Mouse (Mus musculus): ENCODE measurements around the gene Dnajb12. TPM values are rescaled to one million over a fixed set of nuclear protein-coding genes. Genes with fewer than 3 reads are reported as not detected.

The Dnajb12 gene
- 10 to 100 TPM; 43.6 to 44.9 TPM for total RNA-seq (2023)

GRCm38 (mm10) chr10:59879255-59880028, at the start of gene Dnajb12:
Dnajb12 (plus strand) TSS chr10:59879556.

Other genes with a start within 250 kb of the Dnajb12 start
- 10 to 100 TPM; 49.7 to 50.1 TPM for gene Micu1, start 177.1 kb upstream of the Dnajb12 start, total RNA-seq (2023)
- 10 to 100 TPM; 26.4 to 27.9 TPM for gene Ddit4, start 72.3 kb downstream of the Dnajb12 start, total RNA-seq (2023)
- 10 to 100 TPM; 17.7 to 19.4 TPM for gene Ascc1, start 123.2 kb downstream of the Dnajb12 start, total RNA-seq (2023)
- gene Anapc16, start 123.6 kb downstream of the Dnajb12 start, total RNA-seq (2023), result 10 to 100 TPM; 74.1 to 75.9 TPM
- gene Spock2, start 226.7 kb downstream of the Dnajb12 start, total RNA-seq (2023), result 1 to 10 TPM in 1 of 2 experiments, under 1 TPM in 1; 0.90 to 1.0 TPM